Mouse (Mus musculus) left cerebral cortex, adult 8-10 months (tissue): ENCODE data around the gene Nfix. TPM values are rescaled to one million over a fixed set of nuclear protein-coding genes. Genes with fewer than 3 reads are reported as not detected.
A peak's percentile ranks its signal among the peaks of the same experiment; 100 is the strongest.
"Not testable (repeated sequence)": the region's sequence is repeated elsewhere in the genome, so short reads cannot be mapped to it uniquely, and the experiment has no call there.

Experiments
- DNase-seq, 2 experiments: peaks; one replicate each; pipeline ENCODE4 v3.0.0; 2022; ENCODE audit warnings: low spot score in 2 of 2
- total RNA-seq, 4 experiments: library from RNA; stranded (reverse); gene quantifications; 2 replicates each; pipeline ENCODE4 v1.2.4; 2022

Gene Nfix
- total RNA-seq, 4 experiments from 2014 or later, result 352 to 438 (median 370) TPM

DNA sequence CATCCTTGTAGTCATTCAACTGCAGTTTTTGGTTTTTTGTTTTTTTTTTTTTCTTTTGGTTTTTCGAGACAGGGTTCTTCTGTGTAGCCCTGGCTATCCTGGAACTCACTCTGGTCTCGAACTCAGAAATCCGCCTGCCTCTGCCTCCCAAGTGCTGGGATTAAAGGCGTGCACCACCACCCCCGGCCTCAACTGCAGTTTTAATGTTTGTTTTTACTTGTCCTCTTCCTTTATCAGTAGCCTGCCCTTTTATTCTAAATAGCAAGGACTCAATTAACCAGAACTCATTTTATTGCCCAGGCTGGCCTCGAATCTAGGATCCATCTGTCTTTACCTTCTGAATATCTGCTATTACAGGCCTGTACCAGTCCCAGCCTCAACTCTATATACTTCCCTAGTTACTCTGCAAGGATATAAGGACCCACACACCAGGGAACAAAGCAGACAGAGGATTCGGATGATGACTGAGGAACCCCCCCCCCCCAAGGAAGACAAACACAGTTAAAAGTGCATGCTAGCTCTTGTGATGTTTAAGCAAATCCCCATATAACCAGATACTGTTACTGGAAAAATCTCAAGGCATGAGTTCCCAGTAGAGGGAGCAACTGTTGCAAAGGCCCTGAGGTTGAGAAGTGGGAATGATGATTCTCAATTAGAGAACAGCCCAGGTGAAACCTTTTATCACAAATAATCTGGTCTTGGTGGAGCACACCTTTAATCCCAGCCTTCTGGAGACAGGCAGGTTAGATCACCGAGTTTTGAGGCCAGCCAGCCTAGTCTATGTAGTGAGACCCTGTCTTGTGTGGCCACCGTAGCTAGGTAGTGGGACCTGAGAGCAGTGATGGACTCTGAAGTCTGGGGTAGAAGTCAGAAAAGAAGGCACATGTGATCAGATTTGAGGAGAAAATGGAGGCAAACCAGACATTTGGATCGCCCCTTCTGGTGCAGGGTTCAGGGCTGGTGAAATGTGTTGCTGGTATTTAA, 32.9 kb upstream of the Nfix start:
- DNase-seq, result no peak

DNA sequence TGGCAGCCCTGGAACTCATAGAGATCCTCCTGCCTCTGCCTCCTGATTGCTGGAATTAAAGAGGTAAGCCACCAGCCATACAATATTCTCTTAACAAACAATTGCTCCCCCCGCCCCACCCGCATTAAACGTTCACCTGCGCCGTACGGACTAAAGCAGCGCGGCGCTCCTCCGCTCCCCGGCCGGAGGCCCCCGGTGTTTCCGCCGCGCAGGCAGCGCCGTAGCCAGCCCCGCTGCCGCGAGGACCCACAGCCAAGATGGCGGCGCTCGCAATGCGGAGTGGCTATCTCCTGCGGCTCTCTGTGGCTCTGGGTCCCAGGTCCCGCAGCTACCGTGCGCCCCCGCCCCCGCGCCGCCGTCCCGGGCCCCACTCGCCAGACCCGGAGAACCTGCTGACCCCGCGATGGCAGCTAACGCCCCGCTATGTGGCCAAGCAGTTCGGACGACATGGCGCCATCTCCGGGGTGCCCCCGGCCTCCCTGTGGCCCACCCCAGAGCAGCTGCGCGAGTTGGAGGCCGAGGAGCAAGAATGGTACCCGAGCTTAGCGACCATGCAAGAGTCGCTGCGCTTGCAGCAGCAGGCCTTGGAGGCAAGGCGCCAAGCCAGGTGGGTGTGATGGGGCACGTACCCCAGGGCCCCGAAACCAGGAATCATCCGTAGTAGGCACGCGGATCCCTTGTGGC, 32.0 kb upstream of the Nfix start:
- DNase-seq, result peak; percentile 66

DNA sequence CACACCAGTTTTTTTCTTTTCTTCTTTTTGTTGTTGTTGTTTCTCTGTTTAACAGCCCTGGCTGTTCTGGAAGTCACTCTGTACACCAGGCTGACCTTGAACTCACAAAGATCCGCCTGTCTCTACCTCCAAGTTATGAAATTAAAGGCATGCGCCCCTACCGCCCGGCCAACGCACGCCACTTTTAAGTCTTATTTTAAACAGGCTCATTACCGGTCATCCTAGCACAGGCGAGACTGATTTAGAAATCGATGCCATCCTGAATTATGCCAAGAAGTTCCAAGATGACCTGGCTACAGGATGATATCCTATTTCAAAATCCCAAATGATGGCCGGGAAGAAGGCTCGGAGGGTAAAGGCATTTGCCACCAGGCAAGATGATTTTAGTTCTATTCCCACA, 31.3 kb upstream of the Nfix start, which contains the start of gene Gadd45gip1:
TSS of gene Gadd45gip1 (plus strand) at position 33 of the 400 bp plus-strand sequence.
- no peak for DNase-seq

DNA sequence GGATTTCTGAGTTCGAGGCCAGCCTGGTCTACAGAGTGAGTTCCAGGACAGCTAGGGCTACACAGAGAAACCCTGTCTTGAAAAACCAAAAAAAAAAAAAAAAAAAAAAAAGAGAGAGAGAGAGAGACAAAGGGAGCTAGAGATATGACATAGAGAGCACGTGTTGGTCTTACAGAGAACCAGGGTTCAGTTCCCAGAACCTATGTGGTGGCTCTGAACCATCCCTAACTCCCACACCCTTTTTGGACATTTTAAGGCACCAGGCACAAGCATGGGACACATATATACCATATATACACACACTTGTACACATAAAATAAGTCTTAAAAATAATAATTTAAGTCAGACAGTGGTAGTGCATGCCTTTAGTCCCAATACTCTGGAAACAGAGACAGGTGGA, 26.4 kb upstream of the Nfix start:
- DNase-seq, result not testable (repeated sequence)

DNA sequence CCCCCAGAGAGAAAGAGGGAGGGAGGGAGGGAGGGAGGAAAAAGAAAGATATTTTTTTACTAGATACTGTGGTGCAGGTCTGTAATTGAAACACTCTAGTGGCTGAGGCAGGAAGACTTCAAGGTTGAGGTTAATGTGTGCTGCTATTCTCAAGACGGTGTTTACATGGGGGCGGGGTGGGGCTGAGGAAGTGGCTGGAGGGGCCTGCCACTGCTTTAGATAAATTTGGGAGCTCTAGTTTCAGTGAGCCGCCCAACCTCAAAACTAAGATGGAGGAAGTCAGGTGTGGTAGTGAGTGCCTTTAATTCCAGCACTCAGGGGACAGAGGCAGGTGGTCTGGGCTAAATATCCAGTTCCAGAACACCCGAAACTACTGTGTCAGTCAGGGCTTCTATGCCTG, 25.5 kb upstream of the Nfix start:
- no peak for DNase-seq

DNA sequence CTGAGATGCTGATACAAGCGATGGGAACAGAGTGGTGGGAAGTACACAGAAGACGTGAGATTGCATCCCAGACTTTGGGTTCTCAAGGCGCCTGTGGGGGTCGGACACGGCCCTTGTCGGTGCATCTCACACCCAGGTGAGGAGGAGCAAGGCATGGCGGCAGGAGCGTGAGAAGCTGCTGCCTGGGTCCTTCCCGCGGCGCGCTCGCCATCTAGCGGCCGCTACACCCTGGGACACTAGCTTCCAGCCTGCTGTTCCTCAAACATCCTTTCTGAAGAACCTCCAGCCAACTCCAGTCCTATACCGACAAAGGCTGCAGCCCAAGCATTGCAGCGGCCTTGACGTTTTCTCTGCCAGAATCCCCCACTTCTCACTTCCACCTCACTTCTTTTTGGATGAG, 23.5 kb upstream of the Nfix start:
- DNase-seq, result no peak

DNA sequence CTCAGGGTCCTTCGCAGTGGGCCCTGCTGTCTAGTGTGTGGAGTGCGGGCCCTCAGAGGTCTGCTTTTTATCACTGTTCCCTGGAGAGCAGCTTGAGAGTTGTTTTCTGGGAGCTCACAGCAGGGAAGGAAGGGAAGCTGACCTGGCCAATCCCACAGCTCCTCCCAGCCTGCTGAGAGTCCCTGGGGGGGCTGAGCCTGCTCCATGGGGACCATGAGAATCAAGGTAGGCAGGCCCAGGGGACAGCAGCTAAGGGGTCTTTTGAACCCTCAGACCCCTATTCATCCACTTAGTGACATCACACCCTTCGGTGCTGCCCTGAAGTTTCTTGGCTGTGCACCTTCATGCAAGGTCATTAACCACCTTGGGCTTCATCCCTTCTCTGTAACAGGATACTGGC, 22.6 kb upstream of the Nfix start, which contains the start of gene Dand5:
TSS of gene Dand5 (minus strand) at position 101 of the 400 bp plus-strand sequence.
- no peak for DNase-seq

DNA sequence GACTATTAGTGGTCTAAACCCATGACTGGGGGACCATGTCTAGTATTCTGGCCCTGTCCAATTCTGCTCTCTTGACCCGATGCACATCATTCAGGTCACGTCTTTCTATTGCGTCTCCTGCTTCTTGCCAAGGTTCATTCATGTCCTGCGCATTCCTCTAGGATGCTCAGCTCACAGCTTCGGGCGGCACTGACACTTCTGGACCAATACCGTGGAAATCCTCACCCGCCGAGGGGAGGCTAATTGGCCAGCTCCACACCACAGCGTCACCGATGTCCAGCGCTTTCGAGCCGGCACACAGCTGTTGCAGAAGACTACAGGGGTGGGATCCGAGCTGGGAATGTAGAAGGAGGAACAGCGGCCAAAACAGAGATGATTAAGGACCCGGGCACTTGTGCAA, 16.0 kb upstream of the Nfix start:
- no peak for DNase-seq

DNA sequence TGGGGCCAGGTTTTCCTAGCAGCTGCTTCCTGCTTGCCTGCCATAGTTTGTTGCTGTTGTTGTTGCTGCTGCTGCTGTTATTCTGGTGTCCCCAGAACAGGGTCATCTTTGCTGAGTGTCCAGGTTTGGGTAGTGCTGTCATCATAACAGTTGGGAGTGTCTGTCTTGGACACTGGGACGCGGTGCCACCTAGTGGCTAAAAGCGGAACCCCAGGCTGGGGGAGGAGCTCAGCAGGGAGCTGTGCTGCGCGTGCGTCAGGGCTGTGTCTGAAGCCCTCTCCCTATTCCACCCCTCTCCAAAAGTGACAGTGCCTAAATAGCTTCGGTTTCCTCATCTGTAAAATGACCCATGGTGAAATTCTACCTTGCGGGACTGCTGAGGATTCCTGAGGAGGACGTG, 15.4 kb upstream of the Nfix start:
- peak; percentile 87 to 99 for DNase-seq

DNA sequence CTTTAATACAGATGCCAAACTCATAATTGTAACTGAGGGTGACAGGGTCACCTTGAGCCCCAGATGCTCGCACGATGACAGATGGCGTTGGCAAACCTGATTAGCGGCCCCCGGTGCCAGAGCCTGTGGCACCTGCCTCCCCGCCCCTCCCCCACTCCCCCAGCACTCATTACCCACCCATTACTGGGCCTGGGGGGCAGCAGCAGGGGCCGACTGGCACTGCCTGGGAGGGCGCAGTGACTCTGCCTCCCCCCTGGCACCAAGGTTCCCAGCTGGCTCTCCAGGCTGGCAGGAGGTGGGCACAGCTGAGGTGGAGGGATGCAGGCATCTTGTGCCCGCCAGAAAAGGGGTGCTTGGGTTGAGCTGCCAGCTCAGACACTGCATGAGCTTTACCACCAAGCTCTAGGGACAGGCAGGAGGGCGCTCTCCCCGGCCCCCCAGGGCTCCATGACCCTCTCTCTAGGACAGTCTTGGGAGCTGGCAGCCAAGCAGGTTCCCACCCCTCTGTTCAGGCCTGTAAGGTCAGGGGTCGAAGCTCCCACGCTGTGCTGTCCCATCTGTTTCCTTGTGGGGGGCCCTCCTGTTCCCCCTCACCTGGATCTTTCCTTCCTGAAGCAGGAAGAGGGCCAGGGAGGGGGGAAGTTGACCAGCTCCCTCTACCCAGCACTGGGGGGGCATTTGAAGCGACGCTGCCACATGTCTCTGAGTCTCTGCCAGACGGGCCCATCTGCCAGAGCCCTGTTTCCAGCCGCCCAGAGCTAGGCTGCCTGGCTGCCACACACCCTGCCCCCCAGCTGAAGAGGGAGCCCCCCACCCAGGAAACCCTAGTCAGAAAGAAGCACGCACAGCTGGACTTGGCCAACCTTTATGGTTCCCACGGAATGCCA, 14.7 kb upstream of the Nfix start:
- no peak for DNase-seq

DNA sequence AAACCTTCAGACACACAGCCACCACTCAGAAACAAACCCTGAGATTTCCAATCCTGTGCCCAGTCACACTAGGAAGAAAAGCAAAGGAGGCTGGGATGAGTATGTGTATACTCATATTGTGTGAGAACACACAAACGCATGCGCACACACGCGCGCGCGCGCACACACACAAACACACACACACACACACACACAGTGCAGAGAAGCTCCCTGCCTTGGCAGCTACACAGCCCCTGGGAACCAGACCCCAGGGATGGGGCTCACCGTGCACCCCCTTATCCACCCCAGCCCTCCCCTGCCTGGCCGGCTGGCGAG, 14.1 kb upstream of the Nfix start:
- no peak for DNase-seq

DNA sequence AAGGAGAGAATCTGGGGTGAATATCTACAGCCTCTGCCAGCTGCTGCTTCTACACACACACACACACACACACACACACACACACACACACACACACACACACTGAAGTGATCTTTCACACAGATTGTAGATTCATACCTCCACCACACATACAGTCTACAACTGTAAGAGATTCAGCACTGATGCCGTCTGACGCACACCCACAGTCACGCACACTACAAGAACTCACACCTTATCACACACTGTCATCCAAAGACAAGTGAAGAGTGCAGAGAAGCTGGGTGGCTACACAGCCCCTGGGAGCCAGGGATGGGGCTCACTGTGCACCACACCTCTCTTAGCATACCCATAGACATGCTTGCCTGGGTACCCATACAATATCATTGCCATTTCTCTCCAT, 13.7 kb upstream of the Nfix start:
- DNase-seq, result no peak

DNA sequence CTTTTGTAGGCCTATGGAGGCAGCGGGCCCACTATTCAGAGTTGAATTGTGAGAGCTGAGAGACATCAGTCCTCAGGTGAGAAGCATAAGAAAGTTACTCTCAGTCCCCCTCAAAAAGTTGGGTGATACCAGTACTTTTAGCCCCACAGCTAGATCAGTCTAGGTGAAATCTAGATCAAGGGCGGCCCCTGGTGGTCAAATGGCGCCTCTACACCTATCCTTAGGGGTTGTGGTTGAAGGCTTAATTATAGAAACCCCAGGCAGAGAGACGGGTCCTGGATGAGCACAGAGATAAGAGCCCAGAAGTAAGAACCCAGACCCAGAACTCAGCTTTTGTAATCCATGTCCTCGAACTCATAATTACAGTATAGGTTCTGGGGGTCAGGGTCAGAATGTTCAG, 12.9 kb upstream of the Nfix start:
- DNase-seq, result peak; percentile 35 to 75

DNA sequence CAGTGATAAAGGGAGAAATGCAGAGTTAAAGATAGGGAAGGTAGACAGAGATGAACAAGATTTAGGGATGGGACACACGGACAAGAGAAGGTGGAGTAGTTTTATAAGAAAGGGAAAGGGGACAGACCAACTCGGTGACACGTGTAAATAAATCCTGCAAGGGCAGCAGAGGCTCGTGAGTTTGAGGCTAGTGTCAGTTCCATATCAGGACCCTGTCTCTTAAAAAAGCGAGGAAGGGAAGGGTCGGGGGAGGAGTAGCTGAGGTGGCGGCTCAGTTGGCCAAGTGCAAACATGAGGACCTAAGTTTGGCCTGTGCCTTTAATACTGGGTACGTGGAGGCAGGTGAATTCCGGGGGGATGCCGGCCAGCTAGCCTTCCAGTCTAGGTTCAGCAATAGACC, 11.2 kb upstream of the Nfix start:
- DNase-seq, result peak in 1 of 2 experiments; percentile 16

DNA sequence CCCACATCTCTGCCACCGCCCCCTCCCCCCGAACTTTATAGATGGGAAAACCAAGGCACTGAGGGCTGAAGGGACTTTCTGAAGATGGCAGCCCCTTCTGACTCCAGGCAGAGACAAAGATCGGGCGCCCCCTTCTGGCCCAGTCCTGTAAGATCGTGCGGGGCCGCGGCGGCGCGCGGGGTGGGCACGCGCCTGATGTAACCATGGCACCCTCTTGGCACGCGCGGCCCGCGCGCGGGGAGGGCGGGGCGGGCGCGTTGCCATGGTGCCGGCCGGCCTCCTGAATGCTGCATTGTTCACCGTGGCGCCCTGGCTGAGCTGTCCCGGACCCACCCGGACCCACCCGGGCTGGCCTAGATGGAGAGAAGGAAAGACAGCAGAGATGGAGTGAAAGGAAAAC, 10.8 kb upstream of the Nfix start:
- peak; percentile 92 to 96 for DNase-seq

DNA sequence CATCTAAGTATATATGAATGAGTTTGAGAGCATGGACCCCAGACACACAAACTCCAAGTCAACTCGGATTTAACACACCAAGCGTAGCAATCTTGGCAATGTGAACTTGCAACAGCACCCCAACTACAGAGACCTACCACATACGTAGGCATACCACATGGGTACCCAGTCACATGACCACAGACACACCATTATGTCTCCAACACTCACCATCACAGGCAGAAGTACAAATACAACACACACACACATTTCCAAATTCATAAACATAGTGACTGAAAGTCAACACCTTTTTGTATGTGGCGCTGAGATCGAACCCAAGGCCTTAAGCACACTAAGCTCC, 9.8 kb upstream of the Nfix start:
- no peak for DNase-seq

DNA sequence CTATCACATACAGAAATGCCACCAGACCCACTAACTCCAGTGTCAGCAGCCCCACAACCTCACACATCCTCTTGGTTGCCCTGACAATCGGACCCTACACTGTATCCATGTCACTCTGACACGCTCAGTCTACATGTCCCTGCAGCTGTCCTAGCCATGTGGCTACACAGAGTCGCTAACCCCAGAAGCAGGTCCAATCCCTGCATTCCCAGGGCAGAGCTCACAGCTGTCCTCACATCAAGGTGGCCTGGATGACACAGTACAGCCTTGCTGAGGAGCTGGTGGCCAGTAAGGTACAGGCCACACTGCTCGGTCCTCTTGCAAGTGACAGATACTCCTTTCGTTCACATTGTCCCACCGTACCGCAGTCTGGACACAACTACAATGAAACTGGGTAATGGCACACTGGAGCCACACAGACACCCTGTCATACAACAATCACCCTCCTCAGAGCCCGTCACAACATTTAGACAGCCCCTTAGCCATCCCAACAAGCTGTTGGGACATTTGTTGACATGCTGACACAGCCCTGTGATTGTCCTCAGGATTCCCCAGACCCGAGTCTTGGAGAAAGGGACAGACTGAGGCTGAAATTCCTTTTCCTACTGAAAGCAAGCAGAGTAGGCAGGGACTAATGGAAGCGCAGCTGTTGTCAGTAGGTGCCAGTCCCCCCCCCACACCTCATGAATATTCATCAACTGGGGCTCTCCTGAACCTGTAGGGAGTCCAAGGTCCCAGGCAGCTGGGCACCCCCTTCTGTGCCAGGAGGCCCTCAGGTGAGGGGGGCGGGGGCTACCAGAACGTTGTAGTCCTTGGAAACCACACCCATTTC, 9.2 kb upstream of the Nfix start:
- DNase-seq, result no peak

DNA sequence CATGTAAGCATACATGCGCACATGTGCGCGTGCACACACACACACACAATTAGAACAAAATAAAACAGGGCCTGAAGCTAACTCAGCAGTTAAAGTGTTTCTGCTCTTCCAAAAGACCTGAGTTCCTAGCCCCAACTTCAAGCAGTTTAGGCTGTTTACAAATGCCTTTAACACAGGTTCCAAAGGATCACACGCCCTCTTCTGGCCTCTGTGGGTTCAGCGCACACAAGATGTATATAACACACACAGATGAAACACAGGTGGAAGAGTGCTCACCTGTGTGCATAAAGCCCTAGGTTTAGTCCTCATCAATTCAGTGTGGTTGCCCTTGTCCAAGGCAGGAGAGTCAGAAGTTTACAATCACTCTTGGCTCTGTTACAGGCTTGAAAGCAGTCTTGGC, 5.9 kb upstream of the Nfix start:
- no peak for DNase-seq

DNA sequence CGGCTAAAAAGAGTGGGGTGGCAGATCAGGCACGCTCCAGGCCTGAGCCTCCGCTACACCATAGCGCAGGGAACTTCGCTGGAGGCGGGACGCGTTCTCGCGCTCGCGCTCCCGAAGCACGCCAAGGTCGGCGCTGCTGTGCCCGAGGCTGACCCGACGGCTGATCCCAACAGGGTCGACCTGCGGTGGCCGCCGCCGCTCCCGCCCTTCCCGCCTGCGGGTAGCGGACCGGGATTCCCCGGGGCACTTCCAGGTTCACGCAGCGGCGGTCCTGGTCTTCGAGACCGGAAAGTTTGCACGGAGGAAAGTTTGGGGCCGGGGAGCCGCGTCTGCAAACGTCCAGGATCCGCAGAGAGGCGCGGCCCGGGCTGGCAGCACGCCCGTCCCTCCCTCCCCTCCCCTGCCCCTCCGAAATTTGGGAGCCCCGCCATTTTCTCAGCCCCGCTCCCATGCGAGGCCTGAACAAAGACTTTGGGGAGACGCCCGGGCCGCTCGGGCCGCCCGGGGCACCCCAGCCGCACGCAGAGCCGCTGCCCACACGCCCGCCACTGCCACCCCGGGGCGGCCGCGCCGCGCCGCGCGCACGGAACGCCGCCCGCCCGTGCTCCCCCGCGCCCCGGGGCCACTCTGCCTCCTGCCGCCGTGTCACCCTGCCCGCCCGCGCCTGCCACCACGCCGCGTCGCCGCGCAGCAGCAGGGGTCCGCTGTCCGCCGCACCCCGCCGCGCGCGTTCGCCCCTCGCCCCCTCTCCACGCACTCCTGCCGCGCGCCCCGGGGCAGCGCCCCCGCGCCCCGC, 810 bp downstream of the Nfix start:
- peak in 1 of 2 experiments; percentile 37 for DNase-seq
